Mouse (Mus musculus): Measurements from ENCODE around the gene Fign. TPM values are rescaled to one million over a fixed set of nuclear protein-coding genes. Genes with fewer than 3 reads are reported as not detected.

Fign gene
- 1.4 TPM for polyA plus RNA-seq (2014; fragmentation: Illumina TruSeq; extraction: RNeasy Lipid Tissue Mini Kit (QIAGEN cat#74804); ENCODE audit: low read depth, low replicate concordance)

DNA sequence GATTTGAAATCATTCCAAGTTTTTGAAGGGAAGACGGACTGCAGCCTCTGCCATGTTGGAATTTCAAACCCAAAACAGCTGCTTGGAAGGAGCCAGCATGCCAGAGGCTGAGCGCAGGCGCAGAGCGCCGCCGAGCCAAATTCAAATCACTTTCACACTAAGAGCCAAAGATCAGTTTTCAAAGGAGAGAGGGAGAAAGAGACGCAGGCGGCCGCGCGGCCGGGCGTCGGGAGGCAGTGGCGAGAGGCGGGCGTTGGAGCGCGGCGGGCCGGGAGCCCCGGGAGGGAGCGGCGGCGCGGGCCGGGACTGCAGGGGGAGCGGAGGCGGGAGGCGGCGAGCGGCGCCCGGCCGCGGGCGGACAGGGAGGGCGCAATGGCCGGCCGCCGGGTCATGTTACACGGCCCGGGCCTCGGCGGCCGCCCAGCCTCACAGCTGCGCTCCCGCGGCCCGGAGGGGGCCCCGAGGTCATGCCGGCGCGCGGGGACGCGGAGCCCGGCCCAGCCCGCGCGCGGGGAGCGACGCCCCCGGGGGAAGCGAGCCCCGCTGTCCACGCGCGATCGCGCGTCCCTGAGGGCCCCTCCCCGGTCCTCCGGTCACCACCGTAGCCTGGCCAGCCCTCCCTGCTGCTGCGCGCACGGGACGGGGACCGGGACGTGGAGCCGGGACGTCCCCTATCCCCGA is at the start of gene Fign:
Gene Fign, minus strand, starts transcription at position 102 of the 681 bp plus-strand sequence.

